Mouse (Mus musculus): ENCODE measurements around the gene Tmem181a. TPM values are rescaled to one million over a fixed set of nuclear protein-coding genes. Genes with fewer than 3 reads are reported as not detected.
"Not testable (repeated sequence)": the region's sequence is repeated elsewhere in the genome, so short reads cannot be mapped to it uniquely, and the experiment has no call there.

The Tmem181a gene
- polyA plus RNA-seq (2015; fragmentation: Nextera tagmentation; extraction: Ambion mirVana): 64.9 and 73.1 TPM in 2 replicates

DNA sequence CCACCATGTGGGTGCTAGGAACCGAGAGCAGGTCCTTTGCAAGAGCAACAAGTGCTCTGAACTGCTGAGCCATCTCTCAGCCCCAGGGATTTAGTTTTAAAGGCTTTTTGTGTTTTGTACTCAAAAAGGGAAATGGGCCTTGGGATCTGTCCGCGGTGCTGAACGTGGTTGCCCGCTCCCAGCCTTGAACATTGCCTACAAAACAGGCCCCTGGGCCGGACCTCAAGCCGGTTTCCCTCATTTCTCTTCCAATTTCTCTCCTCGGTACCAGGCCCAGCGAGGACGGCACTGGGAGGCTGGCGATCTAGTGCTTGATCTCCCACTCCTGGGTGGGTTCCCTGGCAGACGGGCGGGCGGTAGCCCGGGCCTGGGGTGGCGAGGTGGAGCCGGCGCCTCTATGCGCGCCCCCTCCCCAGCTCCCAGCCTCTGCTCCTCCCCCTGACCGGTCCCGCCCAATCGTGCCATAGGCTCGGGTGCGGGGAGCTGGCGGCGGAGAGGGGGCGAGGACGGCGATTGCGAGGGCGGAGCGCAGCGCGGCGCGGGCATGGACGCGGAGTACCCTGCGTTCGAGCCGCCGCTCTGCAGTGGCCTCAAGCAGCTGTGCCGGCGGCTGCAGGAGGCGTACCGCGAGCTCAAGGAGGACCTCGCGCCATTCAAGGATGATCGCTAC lies at the start of gene Tmem181a:
TSS of gene Tmem181a (plus strand) at position 461 of the 670 bp plus-strand sequence.
- not testable (repeated sequence) for H3K36me3 ChIP-seq (ENCODE audit: control insufficient read depth, insufficient read depth, low read length); H3K4me1 ChIP-seq (ENCODE audit: control insufficient read depth, insufficient read depth, low read length); H3K27ac ChIP-seq (ENCODE audit: low read length); H3K9me3 ChIP-seq (replicated peaks; ENCODE audit: control insufficient read depth, low read length, poor library complexity, severe bottlenecking); H3K27me3 ChIP-seq (ENCODE audit: control insufficient read depth, insufficient read depth, low read depth, low read length)
- ATAC-seq: peak; percentile 91
- Histone ChIP-seq H3K4me2 (ENCODE audit: low read length) (peak within 1 kb of the TSS; percentile 42), H3K4me3 (ENCODE audit: low read depth, low read length) (peak within 1 kb of the TSS; percentile 39), H3K9ac (ENCODE audit: low read depth, low read length) (0 out of 2 replicates have a peak within 1 kb of the TSS, but pooled peaks have one; percentile 44)
- 0% methylated on average over 5 of the region's 51 CpGs for WGBS

DNA sequence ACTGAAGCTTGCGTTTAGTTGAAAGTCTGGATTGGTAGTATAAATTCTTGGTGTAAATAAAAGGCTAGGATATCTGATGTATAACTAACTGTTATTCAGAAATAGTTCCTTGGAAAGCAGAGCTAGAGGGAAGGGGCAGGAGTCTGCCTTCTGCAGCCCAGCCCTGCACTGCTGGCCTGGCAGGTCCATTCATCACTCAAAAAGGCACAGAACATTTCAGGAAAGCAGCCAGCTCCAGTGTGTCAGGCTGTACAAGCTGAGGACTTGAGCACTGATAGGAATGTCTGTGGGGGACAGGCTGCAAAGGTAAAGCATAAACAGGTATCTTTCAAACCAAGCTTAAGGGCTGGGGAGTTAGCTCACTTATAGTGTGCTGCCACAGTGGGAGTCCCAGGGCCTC lies 44.9 kb upstream of the Tmem181a start:
- ATAC-seq: no peak
- WGBS: 96% methylated on average over 1 of the region's 1 CpGs

DNA sequence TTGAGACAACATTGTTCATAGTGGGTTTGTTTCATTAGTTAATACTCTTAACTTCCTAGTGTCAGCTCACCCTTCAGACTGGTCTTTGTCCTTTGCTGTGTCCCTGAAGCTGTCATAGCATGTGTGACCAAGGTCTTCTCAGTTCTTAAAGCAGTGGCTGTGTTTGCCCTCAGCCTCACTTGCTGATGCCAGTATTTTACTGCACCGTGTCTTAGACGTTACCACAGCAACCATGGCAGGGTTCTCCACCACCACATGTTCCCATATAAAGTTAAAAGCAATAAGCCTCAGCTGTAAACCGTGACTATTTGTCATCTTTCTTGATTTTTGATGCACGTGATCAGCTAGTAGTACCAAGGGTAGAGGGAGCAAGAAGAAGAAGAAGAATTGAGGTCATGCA lies 41.0 kb upstream of the Tmem181a start:
- Histone ChIP-seq H3K4me2 (ENCODE audit: low read length) (no peak overlapping the region), H3K9ac (ENCODE audit: low read depth, low read length) (no peak overlapping the region), H3K36me3 (ENCODE audit: control insufficient read depth, insufficient read depth, low read length) (peaks cover 22% of the 10 kb centered on the region), H3K9me3 (replicated peaks; ENCODE audit: control insufficient read depth, low read length, poor library complexity, severe bottlenecking) (no peaks in the 10 kb centered on the region), H3K4me1 (ENCODE audit: control insufficient read depth, insufficient read depth, low read length) (no peaks in the 10 kb centered on the region), H3K27me3 (ENCODE audit: control insufficient read depth, insufficient read depth, low read depth, low read length) (no peaks in the 10 kb centered on the region), H3K4me3 (ENCODE audit: low read depth, low read length) (no peak overlapping the region), H3K27ac (ENCODE audit: low read length) (no peak overlapping the region)
- no peak for ATAC-seq
- 85% methylated on average over 4 of the region's 4 CpGs for WGBS

More for the DNA sequence above, 44.9 kb upstream of the Tmem181a start:
- no peak overlapping the region for H3K27ac ChIP-seq (ENCODE audit: low read length)
- no peak overlapping the region for H3K4me3 ChIP-seq (ENCODE audit: low read depth, low read length)
- H3K4me2 ChIP-seq (ENCODE audit: low read length): no peak overlapping the region
- no peaks in the 10 kb centered on the region for H3K9me3 ChIP-seq (replicated peaks; ENCODE audit: control insufficient read depth, low read length, poor library complexity, severe bottlenecking)
- no peak overlapping the region for H3K9ac ChIP-seq (ENCODE audit: low read depth, low read length)
- H3K36me3 ChIP-seq (ENCODE audit: control insufficient read depth, insufficient read depth, low read length): peaks cover 19% of the 10 kb centered on the region
- H3K27me3 ChIP-seq (ENCODE audit: control insufficient read depth, insufficient read depth, low read depth, low read length): no peaks in the 10 kb centered on the region
- no peaks in the 10 kb centered on the region for H3K4me1 ChIP-seq (ENCODE audit: control insufficient read depth, insufficient read depth, low read length)

DNA sequence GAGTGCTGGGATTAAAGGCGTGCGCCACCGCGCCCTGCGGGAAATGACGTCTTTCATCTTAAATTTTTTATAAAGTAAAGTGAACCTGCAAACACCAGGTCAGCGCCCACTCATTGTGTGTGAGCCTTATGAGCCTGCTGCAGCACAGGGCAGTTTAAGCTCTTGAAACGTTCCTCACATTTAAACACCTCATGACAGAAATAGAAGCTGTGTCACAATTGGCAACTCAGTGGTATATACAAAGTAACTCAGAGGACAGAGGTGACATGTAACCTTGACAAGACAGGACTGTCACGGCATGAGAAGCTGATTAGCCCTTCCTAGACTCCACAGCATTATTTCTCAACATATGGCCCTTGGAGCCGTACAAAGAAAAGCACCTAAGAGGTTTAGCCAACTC lies 40.1 kb upstream of the Tmem181a start:
- Histone ChIP-seq H3K36me3 (ENCODE audit: control insufficient read depth, insufficient read depth, low read length) (peaks cover 20% of the 10 kb centered on the region), H3K9me3 (replicated peaks; ENCODE audit: control insufficient read depth, low read length, poor library complexity, severe bottlenecking) (no peaks in the 10 kb centered on the region)
- WGBS: 92% methylated on average over 10 of the region's 10 CpGs

DNA sequence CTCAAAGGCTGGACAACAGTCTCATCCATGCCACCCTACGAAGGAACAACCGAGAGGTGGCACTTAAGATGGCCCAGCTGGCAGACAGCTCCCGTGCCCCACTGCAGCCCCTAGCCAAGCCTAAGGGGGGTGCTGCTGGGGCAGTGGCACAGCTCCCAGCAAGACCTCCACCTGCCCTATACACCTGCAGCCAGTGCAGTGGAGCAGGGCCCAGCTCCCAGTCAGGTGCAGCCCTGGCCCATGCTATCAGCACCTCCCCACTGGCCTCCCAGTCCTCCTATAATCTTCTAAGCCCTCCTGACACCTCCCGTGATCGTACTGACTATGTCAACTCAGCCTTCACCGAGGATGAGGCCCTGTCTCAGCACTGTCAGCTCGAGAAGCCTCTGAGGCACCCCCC lies 24.0 kb upstream of the Tmem181a start:
- not testable (repeated sequence) for H3K27me3 ChIP-seq (ENCODE audit: control insufficient read depth, insufficient read depth, low read depth, low read length); H3K27ac ChIP-seq (ENCODE audit: low read length); ATAC-seq; H3K4me1 ChIP-seq (ENCODE audit: control insufficient read depth, insufficient read depth, low read length); H3K9ac ChIP-seq (ENCODE audit: low read depth, low read length); H3K36me3 ChIP-seq (ENCODE audit: control insufficient read depth, insufficient read depth, low read length); H3K4me2 ChIP-seq (ENCODE audit: low read length); H3K4me3 ChIP-seq (ENCODE audit: low read depth, low read length); H3K9me3 ChIP-seq (replicated peaks; ENCODE audit: control insufficient read depth, low read length, poor library complexity, severe bottlenecking)
- no CpG with 5 or more reads among the region's 7 CpGs for WGBS

More for the DNA sequence above, 40.1 kb upstream of the Tmem181a start:
- no peak overlapping the region for H3K9ac ChIP-seq (ENCODE audit: low read depth, low read length)
- no peaks in the 10 kb centered on the region for H3K4me1 ChIP-seq (ENCODE audit: control insufficient read depth, insufficient read depth, low read length)
- ATAC-seq: no peak
- H3K4me2 ChIP-seq (ENCODE audit: low read length): no peak overlapping the region
- H3K27me3 ChIP-seq (ENCODE audit: control insufficient read depth, insufficient read depth, low read depth, low read length): no peaks in the 10 kb centered on the region
- H3K4me3 ChIP-seq (ENCODE audit: low read depth, low read length): no peak overlapping the region
- H3K27ac ChIP-seq (ENCODE audit: low read length): no peak overlapping the region

DNA sequence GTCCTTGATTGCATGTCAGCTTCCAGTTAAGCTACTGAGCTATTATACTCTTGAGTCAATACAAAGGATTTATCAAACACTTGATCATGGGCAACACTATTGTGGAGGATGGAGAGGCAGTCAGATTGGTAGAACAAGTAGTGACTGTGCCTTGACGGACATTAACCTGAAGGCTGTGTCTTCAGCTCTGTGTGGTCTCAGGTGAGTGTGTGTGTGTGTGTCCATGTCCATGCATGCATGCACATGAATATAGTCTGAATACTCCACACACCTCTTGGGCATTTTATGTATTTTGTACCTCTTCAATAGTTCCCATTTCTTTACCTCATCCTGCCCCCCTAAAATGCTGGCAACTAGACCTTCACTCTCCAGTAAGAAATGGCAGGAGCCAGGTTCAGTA lies 5.4 kb upstream of the Tmem181a start:
- not testable (repeated sequence) for H3K36me3 ChIP-seq (ENCODE audit: control insufficient read depth, insufficient read depth, low read length); H3K9me3 ChIP-seq (replicated peaks; ENCODE audit: control insufficient read depth, low read length, poor library complexity, severe bottlenecking); ATAC-seq; H3K4me2 ChIP-seq (ENCODE audit: low read length); H3K27me3 ChIP-seq (ENCODE audit: control insufficient read depth, insufficient read depth, low read depth, low read length); H3K4me3 ChIP-seq (ENCODE audit: low read depth, low read length); H3K4me1 ChIP-seq (ENCODE audit: control insufficient read depth, insufficient read depth, low read length); H3K9ac ChIP-seq (ENCODE audit: low read depth, low read length); H3K27ac ChIP-seq (ENCODE audit: low read length)
- WGBS: 92% methylated on average over 1 of the region's 1 CpGs

DNA sequence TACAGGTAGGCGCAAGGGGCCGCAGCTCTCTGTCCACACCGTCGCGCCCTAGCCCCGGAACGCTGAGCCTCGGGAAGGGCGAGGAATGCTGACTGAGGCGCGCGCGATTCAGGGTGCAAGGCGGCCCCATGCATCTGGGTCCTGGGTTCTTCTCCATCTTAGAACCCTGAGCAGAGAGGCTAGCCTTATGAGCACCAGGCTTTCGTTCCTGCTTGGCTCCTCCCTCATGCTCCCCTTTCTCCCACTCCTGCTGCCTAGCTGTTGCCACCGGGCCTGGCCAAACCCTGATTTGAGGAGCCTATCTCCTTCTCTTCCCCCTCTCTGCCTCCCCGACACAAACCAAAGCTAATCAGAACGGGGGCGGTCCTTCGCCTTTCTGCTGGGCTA lies 403 bp downstream of the Tmem181a start:
- H3K4me1 ChIP-seq (ENCODE audit: control insufficient read depth, insufficient read depth, low read length); H3K27ac ChIP-seq (ENCODE audit: low read length); H3K9me3 ChIP-seq (replicated peaks; ENCODE audit: control insufficient read depth, low read length, poor library complexity, severe bottlenecking); H3K27me3 ChIP-seq (ENCODE audit: control insufficient read depth, insufficient read depth, low read depth, low read length); H3K36me3 ChIP-seq (ENCODE audit: control insufficient read depth, insufficient read depth, low read length): not testable (repeated sequence)
- WGBS: 0% methylated on average over 10 of the region's 20 CpGs
- peak; percentile 69 for ATAC-seq
- Histone ChIP-seq H3K9ac (ENCODE audit: low read depth, low read length) (0 out of 2 replicates have a peak overlapping the region, but pooled peaks have one; percentile 44), H3K4me2 (ENCODE audit: low read length) (peak overlapping the region; percentile 42), H3K4me3 (ENCODE audit: low read depth, low read length) (peak overlapping the region; percentile 39)

DNA sequence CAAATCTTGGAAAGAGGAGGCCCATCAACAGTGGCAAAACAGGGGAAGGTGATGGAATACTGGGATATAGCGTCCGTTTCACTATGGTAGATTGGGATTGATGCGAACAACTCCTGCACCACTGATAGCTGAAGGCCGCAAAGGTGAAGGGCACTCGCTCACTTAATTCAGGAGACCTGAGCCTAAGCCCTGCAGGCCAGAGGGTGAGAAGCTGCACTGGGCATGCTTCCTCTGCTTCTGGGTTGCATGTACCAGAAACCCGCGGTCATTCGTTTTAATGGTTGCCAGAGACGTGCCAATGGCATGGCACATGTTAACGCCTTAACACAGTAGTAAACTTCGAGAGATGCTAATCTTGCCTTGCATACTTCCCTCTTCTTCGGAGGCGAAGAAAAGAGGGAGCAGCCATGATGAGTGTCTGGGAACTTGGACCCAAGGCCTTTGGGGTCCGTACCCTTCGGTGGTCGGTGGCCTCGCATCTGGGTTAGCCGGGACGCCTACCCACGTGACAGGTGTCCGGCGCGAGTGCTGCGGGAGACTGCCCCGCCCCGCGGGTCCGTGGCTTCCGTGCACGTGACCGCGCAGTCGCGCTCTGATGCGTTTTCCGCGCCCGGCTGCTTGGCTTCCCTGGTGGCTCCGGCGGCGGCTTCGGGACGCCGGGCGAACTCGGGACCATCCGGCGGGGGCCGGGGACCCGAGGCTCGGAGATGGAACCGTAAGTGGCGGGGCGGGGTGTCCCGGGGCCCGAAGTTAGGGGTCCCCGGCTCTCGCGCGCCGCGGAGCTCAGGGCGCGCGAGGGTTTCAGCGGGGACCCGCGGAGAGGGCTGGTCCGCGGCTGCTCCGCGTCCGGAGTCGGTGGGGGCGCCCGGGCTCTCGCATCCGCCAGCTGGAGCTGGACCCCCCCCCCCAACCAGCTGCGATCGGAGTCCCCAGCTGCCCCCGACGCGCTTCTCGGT lies 13.5 kb downstream of the Tmem181a start:
- not testable (repeated sequence) for H3K27ac ChIP-seq (ENCODE audit: low read length); H3K4me1 ChIP-seq (ENCODE audit: control insufficient read depth, insufficient read depth, low read length); H3K36me3 ChIP-seq (ENCODE audit: control insufficient read depth, insufficient read depth, low read length); H3K9me3 ChIP-seq (replicated peaks; ENCODE audit: control insufficient read depth, low read length, poor library complexity, severe bottlenecking); H3K27me3 ChIP-seq (ENCODE audit: control insufficient read depth, insufficient read depth, low read depth, low read length)
- Histone ChIP-seq H3K4me3 (ENCODE audit: low read depth, low read length) (peak overlapping the region; percentile 53), H3K9ac (ENCODE audit: low read depth, low read length) (peak overlapping the region; percentile 58), H3K4me2 (ENCODE audit: low read length) (peak overlapping the region; percentile 71)
- WGBS: 1% methylated on average over 38 of the region's 84 CpGs
- ATAC-seq: peak; percentile 81

DNA sequence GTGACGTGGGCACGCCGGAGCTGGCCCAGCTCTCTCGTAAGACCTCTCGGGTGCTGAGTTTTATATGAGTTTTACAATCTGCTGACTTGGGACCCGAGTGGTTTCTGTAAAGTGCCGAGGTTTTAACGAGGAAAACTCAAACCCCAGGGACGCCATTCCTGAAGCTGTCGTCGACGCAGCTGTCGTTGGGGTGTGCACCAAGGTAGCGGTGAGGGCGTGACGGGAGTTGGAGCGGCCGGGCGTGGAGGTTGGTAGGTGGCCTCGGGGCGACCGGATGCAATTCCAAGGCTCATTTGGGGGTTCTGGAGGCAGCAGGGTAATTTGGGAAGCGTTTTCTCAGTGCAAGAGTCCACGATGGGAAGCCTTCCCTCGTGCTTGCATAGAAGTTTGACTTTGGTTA lies 14.2 kb downstream of the Tmem181a start:
- WGBS: under 1% methylated on average over 24 of the region's 25 CpGs
- Histone ChIP-seq H3K4me2 (ENCODE audit: low read length) (peak overlapping the region; percentile 71), H3K9ac (ENCODE audit: low read depth, low read length) (peak overlapping the region; percentile 58), H3K4me3 (ENCODE audit: low read depth, low read length) (peak overlapping the region; percentile 53)
- not testable (repeated sequence) for H3K9me3 ChIP-seq (replicated peaks; ENCODE audit: control insufficient read depth, low read length, poor library complexity, severe bottlenecking); ATAC-seq; H3K27ac ChIP-seq (ENCODE audit: low read length); H3K27me3 ChIP-seq (ENCODE audit: control insufficient read depth, insufficient read depth, low read depth, low read length); H3K36me3 ChIP-seq (ENCODE audit: control insufficient read depth, insufficient read depth, low read length); H3K4me1 ChIP-seq (ENCODE audit: control insufficient read depth, insufficient read depth, low read length)

All from midbrain, embryonic 16.5 days (tissue).